Mouse (Mus musculus): ENCODE measurements around the gene Gart.
A peak's percentile ranks its signal among the peaks of the same experiment; 100 is the strongest.
"Not testable (repeated sequence)": the region's sequence is repeated elsewhere in the genome, so short reads cannot be mapped to it uniquely, and the experiment has no call there.

Gene Gart

DNA sequence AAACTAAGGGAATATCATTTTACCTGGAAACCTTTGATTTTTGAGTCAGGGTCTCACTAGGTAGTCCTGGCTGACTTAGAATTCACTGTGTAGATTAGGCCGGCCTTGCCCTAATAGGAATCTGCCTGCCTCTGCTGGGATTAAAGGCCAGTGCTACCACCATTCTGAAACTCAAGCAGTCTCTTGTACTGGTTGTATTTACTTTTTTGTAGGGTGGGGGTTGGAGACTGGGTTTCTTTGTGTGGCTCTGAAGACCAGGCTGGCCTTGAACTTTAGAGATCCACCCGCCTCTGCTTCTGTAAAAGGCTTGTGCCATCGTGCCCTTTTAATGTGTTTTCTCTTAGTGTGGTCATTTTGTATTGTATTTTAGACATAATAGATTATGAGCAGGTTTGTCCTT, 2.5 kb upstream of the Gart start:
- no peak for DNase-seq (ENCODE audit: extremely low read depth, insufficient read length, low spot score)

DNA sequence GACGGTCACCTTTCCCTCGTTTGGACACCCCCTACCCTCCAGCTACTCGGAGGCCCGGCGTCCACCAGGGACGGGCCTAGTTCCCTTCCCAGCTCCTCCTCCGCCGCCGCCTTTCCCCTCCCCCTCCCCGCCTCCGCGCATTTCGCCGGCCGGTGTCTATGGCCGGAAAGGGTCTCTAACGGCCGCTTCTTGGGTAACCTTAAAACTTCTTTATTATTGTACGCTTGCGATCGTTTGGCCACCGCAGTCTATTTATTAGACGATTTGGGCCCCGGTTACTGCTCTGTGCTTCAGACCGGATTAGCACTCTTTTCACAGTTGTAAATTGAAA, 1.4 kb upstream of the Gart start:
- peak; percentile 68 for DNase-seq (ENCODE audit: extremely low read depth, insufficient read length, low spot score)

DNA sequence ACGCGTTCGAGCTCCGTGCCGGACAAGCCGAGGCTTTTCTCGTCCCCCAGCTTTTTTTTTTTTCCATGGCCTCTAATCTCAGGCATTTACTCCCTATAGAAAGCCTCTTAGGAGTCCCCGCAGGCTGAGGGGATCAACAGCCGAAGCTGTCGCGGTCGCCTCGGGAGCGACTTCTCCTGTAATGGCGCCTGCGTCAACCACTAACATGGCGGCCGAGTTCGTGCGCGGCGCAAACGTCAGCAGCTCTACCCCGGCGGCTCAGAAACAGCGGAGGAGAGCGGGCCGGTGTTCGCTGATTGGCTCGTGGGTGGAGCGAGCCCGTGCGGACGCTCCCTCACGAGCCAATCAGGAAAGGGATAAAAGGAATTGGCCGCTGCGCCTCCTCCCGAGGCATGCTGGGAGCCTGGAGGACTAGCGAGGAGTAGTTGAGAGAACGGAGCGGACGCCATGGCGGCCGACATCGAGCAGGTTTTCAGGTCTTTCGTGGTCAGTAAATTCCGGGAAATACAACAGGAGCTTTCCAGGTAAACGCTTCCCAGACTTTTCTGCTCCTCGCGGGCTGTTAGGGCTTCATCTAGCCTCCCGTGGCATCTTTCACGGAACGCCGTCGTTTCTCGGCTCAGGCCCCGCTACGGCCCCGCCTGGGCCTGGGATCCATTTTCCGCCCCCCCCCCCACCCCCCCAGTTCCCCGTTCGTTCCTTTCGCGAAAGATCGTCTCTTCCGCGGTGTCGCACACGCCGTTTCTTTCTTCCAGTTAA, 888 bp upstream of the Gart start, which contains the start of gene Son:
Gene Son, plus strand, starts transcription at position 46 of the 759 bp plus-strand sequence.
- DNase-seq (ENCODE audit: extremely low read depth, insufficient read length, low spot score), result peak; percentile 95

DNA sequence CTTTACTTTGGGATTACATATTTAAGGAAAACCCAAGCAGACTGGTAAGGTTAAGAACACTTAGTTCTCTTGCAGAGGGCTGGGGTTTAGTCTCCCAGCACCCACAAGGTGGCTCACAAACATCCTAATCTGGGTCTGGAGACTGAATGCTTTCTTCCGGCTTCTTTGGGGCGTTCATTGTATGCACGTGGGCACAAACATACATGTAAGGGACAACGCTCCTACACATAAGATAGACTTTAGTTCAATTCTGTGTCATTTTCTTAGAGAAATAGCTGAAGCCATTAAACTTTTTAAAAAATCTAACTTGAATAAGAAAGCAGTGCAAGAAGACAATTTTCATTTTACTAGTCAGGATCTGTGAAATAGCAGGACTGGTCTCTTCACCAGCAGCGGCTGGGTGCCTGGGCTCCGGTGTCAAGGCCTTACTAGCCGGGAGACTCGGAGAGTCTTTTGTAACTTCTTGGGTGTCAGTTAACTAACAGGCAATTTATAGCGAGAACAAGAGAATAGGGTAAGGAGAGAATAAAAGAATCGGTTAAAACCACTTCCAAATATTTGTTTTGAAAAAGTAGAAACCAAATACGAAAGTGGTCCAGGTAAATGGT, 653 bp downstream of the Gart start:
- DNase-seq (ENCODE audit: extremely low read depth, insufficient read length, low spot score), result no peak

DNA sequence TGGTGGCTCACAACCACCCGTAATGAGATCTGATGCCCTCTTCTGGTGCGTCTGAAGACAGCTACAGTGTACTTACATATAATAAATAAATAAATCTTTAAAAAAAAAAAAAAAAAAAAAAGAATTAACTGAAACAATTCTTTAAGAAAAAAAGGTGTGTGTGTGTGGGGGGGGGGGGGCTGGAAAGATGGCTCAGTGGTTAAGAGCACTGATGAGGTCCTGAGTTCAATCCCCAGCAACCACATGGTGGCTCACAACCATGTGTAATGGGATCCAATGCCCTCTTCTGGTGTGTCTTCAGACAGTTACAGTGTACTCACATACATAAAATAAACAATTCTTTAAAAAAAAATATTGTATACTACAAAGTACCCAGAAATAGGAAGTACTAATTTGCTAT, 1.3 kb downstream of the Gart start:
- not testable (repeated sequence) for DNase-seq (ENCODE audit: extremely low read depth, insufficient read length, low spot score)

DNA sequence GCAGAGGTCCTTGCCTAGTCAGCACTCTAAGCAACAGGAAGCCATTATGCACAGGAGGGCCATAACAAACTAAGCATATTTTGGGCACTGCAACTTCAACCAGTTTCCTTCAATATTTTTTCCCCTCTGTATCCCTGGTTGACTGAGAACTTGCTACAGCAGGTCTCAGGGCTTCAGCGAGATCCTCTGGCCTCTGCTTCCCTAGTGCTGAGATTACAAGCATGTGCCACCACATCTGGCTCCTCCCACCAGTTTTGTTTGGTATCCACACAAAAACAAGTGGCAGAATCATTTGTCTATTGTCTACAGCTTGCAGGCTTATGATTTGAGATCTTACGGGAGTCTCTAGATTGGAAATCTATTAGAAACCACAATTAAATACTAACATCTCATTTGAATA, 1.9 kb downstream of the Gart start:
- DNase-seq (ENCODE audit: extremely low read depth, insufficient read length, low spot score), result no peak

DNA sequence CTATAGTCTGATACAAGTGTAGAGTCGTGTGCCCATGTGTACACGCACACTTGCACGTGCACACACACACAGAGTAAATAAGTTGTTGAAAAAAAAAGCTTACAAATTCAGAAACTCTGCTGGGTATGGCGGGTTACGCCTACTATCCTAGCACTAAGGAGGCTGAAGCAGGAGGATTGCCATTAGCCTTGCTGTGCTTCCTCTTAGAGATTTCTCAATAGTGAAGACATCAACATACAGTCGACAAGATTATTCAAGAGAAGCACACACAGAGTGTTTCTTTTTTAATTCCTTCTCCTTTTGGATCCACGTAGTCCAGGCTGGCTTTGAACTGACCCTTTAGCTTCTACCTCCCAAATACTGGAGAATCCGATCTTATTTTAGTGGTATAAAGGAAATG, 6.6 kb downstream of the Gart start:
- no peak for DNase-seq (ENCODE audit: extremely low read depth, insufficient read length, low spot score)

DNA sequence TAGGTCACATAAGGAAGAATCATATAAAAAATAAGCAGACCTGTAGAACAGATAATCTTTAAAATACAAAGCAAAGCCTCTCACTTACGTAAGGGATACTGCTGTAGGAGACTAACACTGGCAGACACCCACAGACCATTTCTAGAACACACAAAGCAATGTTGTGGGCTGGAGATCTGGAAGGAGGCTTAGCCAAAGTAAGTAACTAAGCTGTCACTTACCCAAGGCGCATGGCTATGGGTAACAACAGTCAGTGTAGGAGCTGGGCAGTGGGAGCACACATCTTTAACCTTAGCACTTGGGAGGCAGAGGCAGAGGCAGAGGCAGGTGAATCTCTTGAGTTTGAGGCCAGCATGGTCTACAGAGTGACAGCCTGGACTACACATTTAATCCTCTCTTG, 7.1 kb downstream of the Gart start:
- DNase-seq (ENCODE audit: extremely low read depth, insufficient read length, low spot score), result no peak

DNA sequence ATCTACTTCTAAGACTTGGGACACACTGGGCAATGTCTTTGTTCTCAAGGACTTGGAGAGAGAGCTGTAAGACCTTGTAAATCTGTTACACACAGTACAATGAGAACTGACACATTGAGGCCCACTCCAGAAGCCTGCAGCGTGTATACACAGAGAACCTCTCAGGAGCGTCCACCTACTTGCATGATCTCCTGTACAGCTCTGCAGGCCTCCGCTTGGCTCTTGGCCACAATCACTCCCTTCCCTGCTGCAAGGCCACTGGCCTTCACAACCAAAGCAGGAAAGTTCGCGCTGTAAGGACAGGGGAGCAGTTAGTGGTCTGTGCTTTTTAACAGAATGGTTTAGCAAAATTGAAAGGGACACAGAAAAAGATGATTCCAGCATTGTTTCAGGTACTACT, 7.6 kb downstream of the Gart start:
- DNase-seq (ENCODE audit: extremely low read depth, insufficient read length, low spot score), result no peak

DNA sequence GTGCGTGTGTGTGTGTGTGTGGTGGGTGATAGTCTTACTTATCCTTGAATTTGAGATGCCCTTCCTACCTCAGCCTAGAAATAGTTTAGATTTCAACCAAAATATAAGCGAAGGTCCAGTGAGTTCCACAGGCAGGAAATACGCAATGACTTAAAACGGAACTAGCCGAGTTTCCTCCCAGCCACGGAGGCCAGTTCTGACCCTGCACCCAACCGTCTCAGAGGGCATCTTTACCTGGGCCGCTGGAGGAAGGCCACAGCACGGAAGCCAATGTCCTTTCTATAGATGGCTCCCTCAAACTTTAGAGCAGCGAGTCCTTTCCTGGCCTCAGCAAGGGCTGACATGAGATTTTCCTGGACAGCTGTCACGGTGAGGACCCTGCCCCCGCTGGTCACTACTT, 13.1 kb downstream of the Gart start:
- no peak for DNase-seq (ENCODE audit: extremely low read depth, insufficient read length, low spot score)

DNA sequence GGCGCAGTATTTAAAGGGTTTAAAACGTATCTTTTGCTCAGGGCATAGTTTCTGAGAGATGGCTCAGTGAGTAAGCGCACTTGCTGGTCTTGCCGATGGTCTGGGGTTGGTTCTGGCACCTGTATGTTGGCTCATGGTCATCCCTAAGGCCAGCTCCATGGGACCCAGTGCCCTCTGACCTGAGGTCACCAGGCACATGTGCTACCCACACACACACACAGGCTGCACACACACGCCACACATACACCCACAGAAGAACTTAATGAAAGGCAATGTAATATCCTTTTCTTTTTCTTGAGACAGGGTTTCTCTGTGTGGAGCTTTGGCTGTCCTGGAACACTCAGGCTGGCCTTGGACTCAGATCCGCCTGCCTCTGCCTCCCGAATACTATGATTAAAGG, 13.8 kb downstream of the Gart start:
- DNase-seq (ENCODE audit: extremely low read depth, insufficient read length, low spot score), result no peak

DNA sequence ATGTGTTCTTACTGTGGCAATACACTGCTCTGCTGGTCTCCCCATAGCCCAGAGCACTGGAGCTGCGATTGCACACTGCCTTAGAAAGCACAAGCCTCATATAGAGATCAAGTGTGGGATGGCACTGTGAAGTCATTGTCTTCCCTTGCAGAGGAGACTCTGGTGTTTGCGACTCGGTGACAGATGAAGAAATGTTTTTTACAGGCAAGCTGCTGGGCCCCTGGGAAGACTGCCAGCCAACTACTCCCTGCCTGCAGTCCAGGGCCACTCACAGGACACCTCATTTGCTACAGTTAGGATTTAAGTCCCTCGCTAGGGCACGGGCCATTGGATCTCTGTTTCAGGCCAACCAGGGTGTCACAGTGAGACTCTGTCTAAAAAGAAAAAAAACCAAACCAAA, 14.3 kb downstream of the Gart start:
- no peak for DNase-seq (ENCODE audit: extremely low read depth, insufficient read length, low spot score)

DNA sequence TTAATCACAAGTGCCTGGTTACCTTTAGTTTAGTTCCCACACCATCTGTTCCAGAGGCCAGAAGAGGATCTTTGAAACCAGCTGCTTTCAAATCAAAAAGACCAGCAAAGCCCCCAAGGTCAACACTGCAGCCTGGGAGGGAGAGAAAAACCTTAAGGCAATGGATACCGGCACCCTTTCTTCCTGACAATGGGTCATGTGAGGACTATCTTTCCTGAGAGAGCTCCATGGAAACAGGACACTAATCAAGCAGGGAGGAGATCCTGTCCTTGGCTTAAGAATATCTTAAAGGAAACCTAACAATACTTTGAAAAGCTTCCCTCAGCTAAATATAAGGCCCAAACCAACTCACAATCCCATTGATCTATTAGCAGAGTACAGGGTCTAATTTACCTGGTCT, 16.2 kb downstream of the Gart start:
- DNase-seq (ENCODE audit: extremely low read depth, insufficient read length, low spot score), result no peak

DNA sequence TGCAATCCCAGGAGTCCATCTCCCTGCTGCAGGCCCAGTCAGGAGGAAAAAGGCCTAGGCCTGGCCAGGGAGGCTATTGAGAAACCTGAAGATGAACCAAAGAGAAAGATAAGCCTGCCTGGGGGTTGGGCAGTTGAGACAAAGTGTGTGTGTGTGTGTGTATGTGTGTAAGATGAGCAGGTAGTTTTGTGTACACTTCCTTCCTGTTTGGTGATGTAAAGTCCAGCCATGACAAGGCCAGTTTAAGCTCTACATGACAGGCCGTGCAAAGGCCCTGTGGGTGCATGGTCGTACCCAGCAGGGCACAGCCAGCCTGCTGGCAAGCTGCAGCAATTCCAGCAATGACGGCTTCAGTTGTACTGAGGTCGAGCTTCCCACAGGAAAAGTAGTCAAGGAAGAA, 17.0 kb downstream of the Gart start:
- no peak for DNase-seq (ENCODE audit: extremely low read depth, insufficient read length, low spot score)

DNA sequence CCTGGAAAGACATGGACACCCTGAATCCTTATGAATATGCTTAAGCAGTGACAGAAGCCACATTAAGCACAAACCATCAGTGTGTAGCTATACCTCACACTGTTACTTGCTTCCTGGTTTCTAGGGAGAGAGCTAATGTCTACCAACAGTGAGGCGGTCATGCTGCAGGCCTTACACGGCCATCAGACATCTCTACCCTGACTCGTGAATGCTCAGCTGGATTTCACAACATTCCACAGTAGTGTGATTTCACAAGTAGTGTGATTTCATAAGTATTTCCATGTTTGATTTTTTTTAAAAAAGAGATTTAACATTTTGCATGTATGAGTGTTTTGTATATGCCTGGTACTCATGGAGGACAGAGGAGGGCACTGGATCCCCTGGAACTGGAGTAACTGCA, 18.1 kb downstream of the Gart start:
- no peak for DNase-seq (ENCODE audit: extremely low read depth, insufficient read length, low spot score)

DNA sequence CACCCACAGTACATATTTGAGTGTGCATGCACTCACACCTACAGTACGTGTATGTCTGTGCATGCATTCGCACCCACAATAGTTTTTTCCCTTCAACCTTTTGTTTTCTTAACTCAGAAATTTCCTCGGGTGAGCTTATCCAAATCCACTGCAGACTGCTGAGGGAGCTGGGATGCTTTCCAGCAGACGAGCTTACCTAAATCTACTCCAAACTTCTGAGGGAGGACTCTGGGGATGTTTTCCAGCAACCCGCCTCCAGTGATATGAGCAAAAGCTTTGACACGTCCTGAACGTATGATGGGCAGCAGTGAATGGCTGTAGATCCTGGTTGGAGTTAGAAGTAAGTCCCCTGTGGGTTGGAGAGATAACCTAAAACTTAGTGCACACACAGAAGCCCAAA, 18.9 kb downstream of the Gart start:
- no peak for DNase-seq (ENCODE audit: extremely low read depth, insufficient read length, low spot score)

DNA sequence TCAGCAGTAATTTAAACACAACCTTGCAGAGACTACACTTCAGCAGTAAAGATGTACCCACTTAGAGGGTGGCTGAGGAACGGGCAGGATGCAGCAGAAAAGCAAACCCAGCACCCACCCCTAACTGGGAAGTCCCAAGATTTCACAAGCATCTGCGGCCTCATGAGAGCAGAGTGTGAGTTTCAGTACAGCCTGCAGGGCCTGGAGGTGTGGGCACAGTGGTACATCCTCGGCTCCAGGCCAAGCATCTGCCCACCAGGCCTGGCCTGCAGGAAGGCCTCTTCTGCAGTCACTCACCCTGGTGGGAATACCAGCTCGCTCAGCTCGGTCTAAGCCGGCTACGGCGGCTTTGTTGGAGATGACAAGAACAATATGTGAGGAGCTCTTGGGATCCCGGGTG, 23.7 kb downstream of the Gart start:
- DNase-seq (ENCODE audit: extremely low read depth, insufficient read length, low spot score), result no peak

DNA sequence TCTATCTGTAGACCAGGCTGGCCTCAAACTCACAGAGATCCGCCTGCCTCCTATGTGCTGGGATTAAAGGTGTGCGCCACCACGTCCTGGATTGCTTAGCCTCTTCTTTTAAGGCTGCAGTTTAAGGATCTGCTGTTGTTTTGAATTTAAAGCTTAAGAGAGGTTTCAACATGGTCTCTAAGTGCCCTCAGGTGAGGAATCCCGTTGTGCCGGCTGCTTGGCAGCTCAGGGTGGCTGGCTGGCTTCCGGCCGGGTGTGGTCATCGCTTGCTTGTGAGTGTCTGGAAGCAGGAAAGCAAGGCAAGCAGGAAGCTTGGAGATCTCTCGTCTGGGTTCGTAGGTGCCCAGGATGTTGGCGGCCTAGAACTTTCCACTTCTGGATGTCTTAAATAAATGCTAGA, 25.8 kb downstream of the Gart start:
- DNase-seq (ENCODE audit: extremely low read depth, insufficient read length, low spot score), result no peak

DNA sequence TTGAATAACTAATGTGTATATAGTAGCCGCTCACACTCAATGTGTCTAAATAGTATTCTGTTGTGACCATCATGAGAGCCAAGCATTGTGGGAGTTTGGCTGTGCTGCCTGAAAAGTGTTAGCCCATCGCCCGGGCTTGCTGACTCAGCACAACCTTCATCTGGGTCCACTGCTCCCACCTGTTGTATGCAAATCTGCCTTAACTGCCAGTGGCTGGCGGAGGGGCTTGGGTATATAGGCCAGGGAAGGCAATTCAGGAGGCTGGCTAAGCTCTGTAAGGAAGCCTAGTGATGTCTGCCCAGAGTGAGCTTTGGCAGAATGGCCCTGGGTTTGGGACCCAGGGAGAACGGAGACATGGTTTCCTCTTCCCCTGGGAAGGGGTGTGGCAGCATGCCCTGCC, 26.6 kb downstream of the Gart start:
- no peak for DNase-seq (ENCODE audit: extremely low read depth, insufficient read length, low spot score)

DNA sequence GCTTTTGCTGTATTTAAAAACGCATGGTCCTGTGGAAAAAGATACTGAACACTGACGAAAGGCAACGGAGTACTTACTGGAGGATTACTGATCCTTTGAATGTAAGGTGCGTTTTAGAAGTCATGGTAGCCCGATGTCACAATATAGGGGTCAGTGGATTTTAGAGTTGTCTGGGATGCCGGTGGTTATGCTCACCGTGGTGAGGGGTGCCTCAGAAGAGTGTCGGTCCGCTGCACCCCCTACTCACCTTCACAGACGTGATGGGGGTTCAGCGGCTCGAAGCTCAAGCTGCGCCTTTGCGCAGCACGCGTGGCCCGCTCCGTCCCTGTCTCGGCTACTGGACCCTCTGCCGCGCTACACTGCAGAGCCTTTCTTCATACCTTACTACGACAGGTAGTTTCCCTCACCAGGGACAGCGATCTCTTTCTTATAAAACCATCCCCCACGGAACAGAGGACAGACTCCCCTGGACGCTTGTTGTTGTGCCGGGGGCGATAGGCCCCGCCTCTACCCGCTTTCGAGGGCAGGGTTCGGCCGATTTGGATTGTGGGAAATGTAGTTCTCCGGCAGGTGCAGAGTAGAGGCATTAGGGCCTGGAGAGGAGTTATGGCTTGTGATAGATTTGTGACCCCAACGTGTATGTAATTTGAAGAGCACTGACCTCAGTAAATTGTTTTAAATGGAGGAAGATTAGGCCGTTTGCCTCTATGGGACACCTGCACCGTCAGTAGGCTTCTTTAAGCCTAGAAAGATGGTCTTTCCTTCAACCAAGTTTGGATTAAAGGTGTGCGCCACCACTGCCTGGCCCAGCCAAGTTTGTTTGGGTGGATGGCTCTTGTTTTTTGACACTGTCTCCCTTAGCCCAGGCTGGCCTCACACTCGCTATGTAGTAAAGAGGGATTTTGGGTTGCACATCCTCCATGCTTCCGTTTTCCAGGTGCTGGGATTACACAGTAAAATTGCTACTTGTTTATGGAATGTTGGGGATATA, 27.9 kb downstream of the Gart start, which contains the start of gene Dnajc28:
Gene Dnajc28, minus strand, starts transcription at position 516 of the 991 bp plus-strand sequence.
- DNase-seq (ENCODE audit: extremely low read depth, insufficient read length, low spot score), result no peak

DNA sequence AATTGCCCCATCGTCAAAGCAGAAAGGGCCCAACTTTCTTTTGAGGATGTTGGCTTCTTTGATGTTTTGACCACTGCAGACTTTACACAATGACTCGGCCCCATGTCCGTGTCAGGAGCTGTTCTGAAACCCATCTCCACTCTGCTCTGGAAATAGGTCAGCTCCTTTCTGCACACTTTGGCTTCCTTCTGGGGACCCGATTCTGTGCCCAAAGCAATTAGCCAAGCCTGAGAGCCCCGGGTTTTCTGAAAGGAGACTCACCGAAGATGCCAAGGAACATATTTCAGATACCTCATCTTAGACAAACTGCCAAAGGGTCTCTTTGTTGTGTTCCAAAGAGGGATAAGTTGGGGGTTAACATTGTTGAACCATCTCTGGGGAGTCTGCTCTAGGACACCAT, 32.2 kb downstream of the Gart start:
- DNase-seq (ENCODE audit: extremely low read depth, insufficient read length, low spot score), result no peak

Measured in 3134 (cell line).